Mouse (Mus musculus): Measurements from ENCODE around the gene Ifna5. TPM values are rescaled to one million over a fixed set of nuclear protein-coding genes. Genes with fewer than 3 reads are reported as not detected.

Gene Ifna5
- polyA plus RNA-seq, 1 experiment from 2014 or later: not detected

DNA sequence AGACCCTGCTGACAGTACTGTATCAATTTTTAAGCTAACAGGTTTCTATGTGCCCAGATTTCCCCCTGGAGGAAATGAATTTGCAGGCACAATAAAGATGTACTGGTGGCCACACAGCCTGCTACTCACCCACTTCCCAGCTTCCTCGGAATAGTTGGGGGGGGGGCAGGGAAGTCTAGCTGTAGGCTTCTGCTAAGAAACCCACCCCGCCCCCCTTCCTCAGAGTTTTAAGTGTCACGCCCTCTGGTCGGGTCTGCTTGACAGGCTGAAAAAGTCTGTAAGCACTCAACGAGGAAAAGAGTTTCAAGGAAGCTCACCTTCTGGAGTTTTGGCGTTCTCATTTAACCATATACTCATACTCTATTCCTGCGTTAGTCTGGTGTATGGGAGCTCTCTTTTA, 28.0 kb downstream of the Ifna5 start:
- Histone ChIP-seq H3K4me2 (replicated peaks; ENCODE audit: low read depth) (no peak overlapping the region), H3K9me3 (ENCODE audit: control insufficient read depth) (no peaks in the 10 kb centered on the region), H3K4me1 (replicated peaks; ENCODE audit: control insufficient read depth, insufficient read depth, low read length) (no peaks in the 10 kb centered on the region), H3K9ac (ENCODE audit: low read depth, low read length) (no peak overlapping the region), H3K36me3 (ENCODE audit: control insufficient read depth, insufficient read depth) (no peaks in the 10 kb centered on the region), H3K4me3 (ENCODE audit: low read depth, low read length) (no peak overlapping the region), H3K27me3 (replicated peaks; ENCODE audit: control insufficient read depth, insufficient read depth, low read length) (no peaks in the 10 kb centered on the region), H3K27ac (ENCODE audit: low read depth, low read length) (no peak overlapping the region)
- ATAC-seq: no peak
- 17% methylated on average over 7 of the region's 7 CpGs for WGBS
- TF ChIP-seq CTCF (IDR thresholded peaks at IDR 0.05; ENCODE audit: low read depth): no peak

DNA sequence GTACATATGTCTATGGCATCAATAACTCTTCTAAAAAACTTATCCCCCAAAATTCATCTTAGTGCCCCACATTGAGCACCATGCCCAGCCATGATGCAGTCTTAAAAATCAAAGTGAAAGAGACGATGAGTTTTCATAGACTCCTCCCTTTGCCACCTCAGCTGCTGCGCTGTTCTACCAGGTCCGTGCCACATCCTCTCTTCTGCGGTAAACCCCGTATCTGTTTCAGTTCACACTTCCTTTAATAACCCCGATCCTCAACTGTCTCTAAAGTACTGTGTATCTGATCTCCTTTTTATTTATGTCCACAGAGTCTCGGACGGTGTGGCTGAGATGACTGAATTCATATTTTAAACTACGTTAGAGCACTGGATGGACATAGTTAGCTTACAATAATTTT, 29.3 kb downstream of the Ifna5 start:
- WGBS: 71% methylated on average over 9 of the region's 9 CpGs

DNA sequence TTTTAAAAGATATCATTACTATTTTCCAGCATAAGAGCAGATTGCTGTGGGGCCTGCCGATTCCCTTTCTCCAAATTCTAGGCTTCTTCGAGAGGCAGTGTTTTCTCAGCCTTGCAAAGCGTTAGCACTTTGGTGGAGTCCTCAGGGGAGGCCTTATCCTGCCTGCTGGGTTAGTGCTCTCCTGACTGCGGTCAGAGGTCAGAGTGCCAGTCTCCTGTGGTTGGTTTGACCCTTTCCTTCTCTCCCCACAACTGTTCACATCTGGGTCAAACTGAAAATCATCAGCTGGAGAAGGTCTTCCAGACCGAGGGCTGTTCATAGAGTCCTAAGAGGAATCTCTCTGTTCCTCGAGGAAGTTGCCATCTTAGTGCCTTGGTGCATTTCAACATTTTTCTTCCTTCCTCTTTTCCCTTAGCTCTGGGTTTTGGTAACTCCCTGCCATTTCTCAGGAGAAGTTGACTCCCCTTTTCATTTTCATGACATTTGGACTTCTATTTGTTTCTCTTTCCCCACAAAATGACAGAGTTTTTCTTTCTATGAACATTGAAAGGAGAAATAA, 29.8 kb downstream of the Ifna5 start:
- no peaks in the 10 kb centered on the region for H3K4me1 ChIP-seq (replicated peaks; ENCODE audit: control insufficient read depth, insufficient read depth, low read length)
- no peaks in the 10 kb centered on the region for H3K36me3 ChIP-seq (ENCODE audit: control insufficient read depth, insufficient read depth)
- H3K4me3 ChIP-seq (ENCODE audit: low read depth, low read length): no peak overlapping the region
- TF ChIP-seq CTCF (IDR thresholded peaks at IDR 0.05; ENCODE audit: low read depth): no peak
- H3K27me3 ChIP-seq (replicated peaks; ENCODE audit: control insufficient read depth, insufficient read depth, low read length): no peaks in the 10 kb centered on the region
- WGBS: 63% methylated on average over 6 of the region's 6 CpGs
- H3K9me3 ChIP-seq (ENCODE audit: control insufficient read depth): no peaks in the 10 kb centered on the region
- H3K4me2 ChIP-seq (replicated peaks; ENCODE audit: low read depth): no peak overlapping the region
- H3K27ac ChIP-seq (ENCODE audit: low read depth, low read length): no peak overlapping the region
- no peak for ATAC-seq
- no peak overlapping the region for H3K9ac ChIP-seq (ENCODE audit: low read depth, low read length)

More for the DNA sequence above, 29.3 kb downstream of the Ifna5 start:
- Histone ChIP-seq H3K36me3 (ENCODE audit: control insufficient read depth, insufficient read depth) (no peaks in the 10 kb centered on the region), H3K4me3 (ENCODE audit: low read depth, low read length) (no peak overlapping the region), H3K27me3 (replicated peaks; ENCODE audit: control insufficient read depth, insufficient read depth, low read length) (no peaks in the 10 kb centered on the region), H3K4me1 (replicated peaks; ENCODE audit: control insufficient read depth, insufficient read depth, low read length) (no peaks in the 10 kb centered on the region), H3K9me3 (ENCODE audit: control insufficient read depth) (no peaks in the 10 kb centered on the region), H3K4me2 (replicated peaks; ENCODE audit: low read depth) (no peak overlapping the region), H3K9ac (ENCODE audit: low read depth, low read length) (no peak overlapping the region), H3K27ac (ENCODE audit: low read depth, low read length) (no peak overlapping the region)
- no peak for TF ChIP-seq CTCF (IDR thresholded peaks at IDR 0.05; ENCODE audit: low read depth)
- ATAC-seq: no peak

DNA sequence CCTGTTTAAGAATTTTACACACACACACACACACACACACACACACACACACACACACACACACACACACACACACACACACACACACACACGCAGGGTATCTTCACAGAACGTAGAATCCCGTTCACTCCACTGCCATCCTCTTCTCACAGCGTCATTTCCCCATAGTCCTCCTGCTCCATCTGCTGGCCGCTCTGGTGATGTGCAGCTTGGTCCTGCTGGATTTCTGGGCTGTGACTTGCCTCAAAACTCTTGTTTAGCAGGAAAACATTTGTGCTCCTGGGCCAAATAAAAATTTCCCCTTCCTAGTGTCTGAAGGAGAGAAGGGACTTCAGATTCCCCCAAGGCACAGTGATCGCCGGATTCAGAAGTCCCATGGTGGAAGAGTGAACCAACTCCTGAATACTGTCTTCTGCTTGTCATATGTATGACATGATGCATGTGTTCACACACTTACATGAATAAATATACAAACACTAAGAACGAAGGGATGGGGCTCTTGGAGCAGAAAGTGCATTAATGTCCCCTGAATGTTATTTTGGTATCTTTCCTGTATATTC, 32.1 kb downstream of the Ifna5 start:
- Histone ChIP-seq H3K4me3 (ENCODE audit: low read depth, low read length) (peak overlapping the region; percentile 47), H3K9ac (ENCODE audit: low read depth, low read length) (no peak overlapping the region), H3K9me3 (ENCODE audit: control insufficient read depth) (no peaks in the 10 kb centered on the region), H3K27ac (ENCODE audit: low read depth, low read length) (no peak overlapping the region), H3K36me3 (ENCODE audit: control insufficient read depth, insufficient read depth) (no peaks in the 10 kb centered on the region), H3K4me1 (replicated peaks; ENCODE audit: control insufficient read depth, insufficient read depth, low read length) (no peaks in the 10 kb centered on the region), H3K4me2 (replicated peaks; ENCODE audit: low read depth) (peak overlapping the region; percentile 82), H3K27me3 (replicated peaks; ENCODE audit: control insufficient read depth, insufficient read depth, low read length) (no peaks in the 10 kb centered on the region)
- peak; percentile 95 for TF ChIP-seq CTCF (IDR thresholded peaks at IDR 0.05; ENCODE audit: low read depth)
- 1% methylated on average over 7 of the region's 8 CpGs for WGBS
- peak; percentile 55; the same call in 1 of the 2 replicates for ATAC-seq

DNA sequence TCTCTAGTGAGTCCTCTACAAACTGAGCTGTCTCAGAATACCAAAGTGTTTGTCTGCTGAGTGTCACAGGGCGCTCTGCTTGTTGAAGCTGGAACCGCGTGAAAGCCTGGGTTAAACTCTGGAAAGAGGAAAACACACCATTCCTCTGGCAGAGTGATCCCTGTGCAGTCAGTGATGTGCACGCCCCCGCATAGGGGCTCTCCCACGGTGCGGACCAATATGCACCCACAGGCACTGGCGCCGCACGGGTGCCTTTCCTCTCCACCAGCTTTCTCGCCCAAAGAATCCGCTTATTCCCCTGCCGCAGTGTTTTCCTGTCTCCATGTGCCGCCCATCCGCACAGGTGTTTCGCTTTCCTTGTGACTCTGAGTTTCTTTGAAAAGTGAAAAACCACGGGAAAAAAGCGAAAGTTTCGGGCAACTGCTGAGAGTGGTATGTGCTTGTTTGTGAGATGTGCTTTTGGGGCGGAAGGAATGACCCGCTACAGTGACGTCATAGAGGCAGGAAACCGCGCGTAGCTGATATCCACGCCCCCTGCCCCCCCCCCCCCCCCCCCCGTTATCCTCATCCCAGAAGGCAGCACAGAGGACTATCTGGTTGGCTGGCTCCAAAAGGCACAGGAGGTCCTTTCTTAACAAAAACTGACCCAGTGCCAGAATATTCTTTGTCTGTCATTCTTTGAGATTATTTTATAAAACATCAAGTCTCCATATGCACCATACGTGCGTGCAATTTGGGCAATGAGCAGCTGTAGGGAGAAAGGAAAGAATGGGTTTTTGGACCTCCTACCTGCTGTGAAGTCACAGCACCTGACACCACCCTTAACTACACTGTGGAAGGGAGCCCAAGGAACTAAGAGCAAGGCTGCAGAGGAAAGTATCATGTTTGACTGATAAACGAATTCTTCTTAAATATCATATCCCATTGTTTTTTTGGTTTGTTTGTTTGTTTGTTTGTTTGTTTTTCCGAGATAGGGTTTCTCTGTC, 32.9 kb downstream of the Ifna5 start:
- peak overlapping the region; percentile 82 for H3K4me2 ChIP-seq (replicated peaks; ENCODE audit: low read depth)
- H3K9ac ChIP-seq (ENCODE audit: low read depth, low read length): peak overlapping the region; percentile 53; the same call in 1 of the 2 replicates
- no peak for TF ChIP-seq CTCF (IDR thresholded peaks at IDR 0.05; ENCODE audit: low read depth)
- no peaks in the 10 kb centered on the region for H3K9me3 ChIP-seq (ENCODE audit: control insufficient read depth)
- no peaks in the 10 kb centered on the region for H3K4me1 ChIP-seq (replicated peaks; ENCODE audit: control insufficient read depth, insufficient read depth, low read length)
- H3K27me3 ChIP-seq (replicated peaks; ENCODE audit: control insufficient read depth, insufficient read depth, low read length): no peaks in the 10 kb centered on the region
- H3K36me3 ChIP-seq (ENCODE audit: control insufficient read depth, insufficient read depth): no peaks in the 10 kb centered on the region
- H3K4me3 ChIP-seq (ENCODE audit: low read depth, low read length): peak overlapping the region; percentile 47
- WGBS: 8% methylated on average over 31 of the region's 31 CpGs
- H3K27ac ChIP-seq (ENCODE audit: low read depth, low read length): no peak overlapping the region
- ATAC-seq: peak; percentile 32

DNA sequence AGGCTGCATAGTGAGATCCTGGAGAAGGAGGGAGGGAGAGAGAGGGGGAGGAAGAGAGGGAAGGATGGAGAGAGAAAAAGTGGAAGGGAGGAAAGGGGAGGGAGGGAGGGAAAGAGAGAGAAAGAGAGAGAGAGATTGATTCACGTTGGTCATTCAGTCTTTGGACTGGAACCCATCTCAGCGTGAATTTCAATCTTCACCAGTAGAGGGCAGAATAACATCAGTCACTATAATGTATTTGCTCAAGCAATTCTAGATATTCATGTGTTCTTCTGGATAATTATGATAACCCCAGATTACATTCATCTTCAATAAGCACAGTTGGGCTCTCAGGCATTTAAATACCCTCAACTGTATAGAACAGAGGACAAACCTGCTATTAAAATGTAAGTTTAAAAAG, 37.4 kb downstream of the Ifna5 start:
- H3K4me2 ChIP-seq (replicated peaks; ENCODE audit: low read depth): no peak overlapping the region
- no peak overlapping the region for H3K27ac ChIP-seq (ENCODE audit: low read depth, low read length)
- no peaks in the 10 kb centered on the region for H3K27me3 ChIP-seq (replicated peaks; ENCODE audit: control insufficient read depth, insufficient read depth, low read length)
- no peaks in the 10 kb centered on the region for H3K4me1 ChIP-seq (replicated peaks; ENCODE audit: control insufficient read depth, insufficient read depth, low read length)
- no peak overlapping the region for H3K9ac ChIP-seq (ENCODE audit: low read depth, low read length)
- no peak for ATAC-seq
- no peaks in the 10 kb centered on the region for H3K9me3 ChIP-seq (ENCODE audit: control insufficient read depth)
- peak; percentile 83 for TF ChIP-seq CTCF (IDR thresholded peaks at IDR 0.05; ENCODE audit: low read depth)
- H3K4me3 ChIP-seq (ENCODE audit: low read depth, low read length): no peak overlapping the region
- H3K36me3 ChIP-seq (ENCODE audit: control insufficient read depth, insufficient read depth): no peaks in the 10 kb centered on the region
- 0% methylated on average over 2 of the region's 2 CpGs for WGBS

Data from intestine, postnatal 0 days (tissue).